Mouse (Mus musculus) lung, postnatal 25 days (tissue): ENCODE data around the gene Grb2.

ENCODE experiments used
- DNase-seq: peaks from one replicate; pipeline ENCODE4 v3.0.0; 2022; ENCODE audit warnings: low spot score

The Grb2 gene

GRCm38 (mm10) chr11:115686369-115686768 is 22.0 kb downstream of the Grb2 start:
- no peak for DNase-seq

DNA sequence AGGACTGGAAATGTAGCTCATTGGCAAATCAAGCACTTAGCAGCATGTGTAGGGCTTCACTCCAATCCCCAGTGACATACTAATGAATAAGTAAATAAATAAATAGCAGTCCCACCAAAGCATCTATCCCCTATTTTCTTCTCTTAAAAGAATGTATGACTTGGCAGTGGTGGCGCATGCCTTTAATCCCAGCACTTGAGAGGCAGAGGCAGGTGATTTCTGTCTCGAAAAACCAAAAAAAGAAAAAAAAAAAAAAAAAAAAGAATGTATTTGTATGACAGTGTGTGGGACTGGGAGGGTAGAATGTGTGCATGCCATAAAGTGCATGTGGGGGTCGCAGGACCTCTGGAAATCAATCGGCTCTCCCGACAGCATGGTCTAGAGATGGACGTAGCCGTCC is 22.4 kb downstream of the Grb2 start:
- DNase-seq = no peak

DNA sequence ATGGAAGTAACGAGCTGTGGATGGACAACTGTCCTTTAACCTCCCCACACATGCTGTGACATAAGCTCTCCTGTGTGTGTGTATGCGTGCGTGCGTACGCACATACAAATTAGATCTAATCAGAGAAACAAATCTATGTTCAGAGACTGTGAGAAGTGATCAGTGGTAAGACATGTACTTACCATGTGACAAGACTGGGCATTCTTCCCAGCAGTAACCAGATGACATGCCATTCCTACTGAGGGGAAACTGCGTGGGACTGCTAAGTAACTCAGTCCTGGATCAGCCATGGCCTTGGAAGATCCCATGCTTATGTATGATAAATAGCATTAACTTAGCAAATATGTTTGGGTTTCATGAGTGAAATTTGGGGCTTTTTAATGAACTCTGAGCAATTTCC is 23.5 kb downstream of the Grb2 start:
- no peak for DNase-seq

GRCm38 (mm10) chr11:115683326-115683725 is 25.1 kb downstream of the Grb2 start:
- no peak for DNase-seq

DNA sequence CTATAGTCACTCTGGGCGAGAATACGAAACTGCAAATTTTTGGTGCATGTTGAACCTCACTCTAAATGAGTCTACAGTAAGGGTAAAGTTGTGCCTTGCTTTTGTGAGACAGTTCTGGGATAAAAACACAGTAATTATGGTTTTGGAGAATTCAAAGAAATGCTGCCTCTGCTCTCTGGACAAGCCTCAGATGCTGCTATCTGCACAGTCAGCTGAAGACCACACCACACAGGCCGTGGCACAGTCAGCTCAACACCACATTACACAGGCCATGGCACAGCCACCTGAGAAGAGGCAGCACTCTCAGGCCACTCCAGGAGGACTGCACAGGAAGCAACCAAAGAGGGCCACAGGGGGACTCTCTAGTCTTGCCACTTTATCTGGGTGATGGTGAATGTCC is 26.0 kb downstream of the Grb2 start:
- no peak for DNase-seq

- DNase-seq = no peak
Measured at GRCm38 (mm10) chr11:115679554-115680238, 28.7 kb downstream of the Grb2 start.

DNA sequence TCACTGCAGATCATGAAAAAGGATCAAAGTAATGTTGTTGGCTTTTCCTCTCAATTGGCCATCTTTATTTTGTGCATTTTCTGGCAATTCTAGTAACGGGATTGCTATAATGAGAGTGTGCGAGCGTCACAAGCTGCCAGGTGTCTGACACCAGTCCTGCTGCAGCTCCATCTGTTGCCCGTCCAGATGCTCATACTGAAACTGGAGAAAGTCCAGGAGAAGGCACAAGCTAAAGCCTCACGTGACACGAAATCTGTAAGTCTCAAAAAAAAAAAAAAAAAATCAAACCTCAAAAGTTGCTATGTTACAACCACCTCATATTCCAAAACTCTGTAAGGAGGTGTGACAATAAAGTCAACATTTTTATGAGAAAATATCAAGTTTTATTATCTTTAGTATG is 29.5 kb downstream of the Grb2 start:
- DNase-seq = no peak

GRCm38 (mm10) chr11:115677511-115677910 is 30.9 kb downstream of the Grb2 start:
- DNase-seq = no peak

- DNase-seq = no peak
Measured at GRCm38 (mm10) chr11:115676738-115677137, 31.7 kb downstream of the Grb2 start.

GRCm38 (mm10) chr11:115674235-115674865 is 34.0 kb downstream of the Grb2 start:
- no peak for DNase-seq

GRCm38 (mm10) chr11:115673471-115674234 is 34.7 kb downstream of the Grb2 start:
- DNase-seq = no peak

GRCm38 (mm10) chr11:115672226-115672987 is 36.0 kb downstream of the Grb2 start:
- DNase-seq = no peak

DNA sequence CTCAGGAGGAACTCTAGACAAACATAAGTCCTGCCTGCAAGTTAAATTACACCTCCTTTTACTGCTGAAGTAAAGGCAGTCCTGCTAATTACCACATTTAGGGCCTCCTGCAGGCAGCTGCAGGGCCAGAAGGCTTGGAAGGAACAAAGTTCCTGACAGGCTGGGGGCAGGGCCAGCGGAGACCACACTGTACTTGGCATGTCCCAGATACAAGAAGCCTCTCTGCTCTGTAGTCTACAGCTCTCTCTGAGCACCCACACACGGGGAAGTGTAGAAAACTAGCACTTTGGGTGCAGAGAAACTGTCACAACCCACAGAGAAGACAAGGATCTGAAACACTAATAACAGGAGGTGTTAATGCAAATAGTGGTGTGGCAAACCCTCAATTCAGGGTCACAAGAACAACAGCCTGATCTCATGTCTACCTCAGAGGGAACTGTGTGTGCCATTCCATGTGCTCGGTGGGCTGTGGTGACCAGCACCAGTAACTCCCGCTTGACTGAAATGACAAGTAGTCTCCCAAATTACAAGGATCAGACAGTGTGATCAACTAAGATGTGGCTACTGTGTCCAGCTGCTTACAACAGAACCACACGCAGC is 37.8 kb downstream of the Grb2 start:
- DNase-seq = no peak

DNA sequence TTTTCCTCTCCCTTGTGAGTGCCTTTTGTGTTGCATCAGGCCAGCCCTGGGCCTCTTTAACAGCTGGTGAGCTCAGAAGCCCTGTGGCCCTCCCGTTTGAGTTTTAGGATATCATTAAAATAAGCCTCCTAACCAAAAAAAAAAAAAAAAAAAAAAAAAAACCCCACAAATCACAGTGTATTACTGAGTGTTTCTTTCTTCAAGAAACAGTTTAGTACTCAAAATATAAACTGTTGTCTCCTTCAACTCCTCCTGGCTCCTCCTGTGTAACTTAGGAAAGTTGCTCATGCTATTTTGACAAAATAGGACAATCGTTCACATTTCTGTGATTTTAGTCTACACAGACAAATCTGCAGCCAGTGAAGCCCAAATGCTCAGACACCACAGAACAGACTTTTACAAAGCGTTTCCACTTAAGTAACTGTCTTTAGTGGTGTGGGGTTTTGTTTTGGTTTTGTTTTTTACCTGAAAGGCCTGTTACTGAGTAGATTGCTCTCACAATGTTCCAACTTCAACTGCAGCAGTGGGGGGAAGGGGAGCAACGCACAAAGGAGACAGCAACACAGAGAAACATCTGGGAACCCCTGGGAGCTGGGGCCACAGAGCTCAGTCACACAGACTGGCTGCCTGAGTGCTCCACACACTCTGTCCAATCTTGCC is 44.6 kb downstream of the Grb2 start:
- DNase-seq = no peak

DNA sequence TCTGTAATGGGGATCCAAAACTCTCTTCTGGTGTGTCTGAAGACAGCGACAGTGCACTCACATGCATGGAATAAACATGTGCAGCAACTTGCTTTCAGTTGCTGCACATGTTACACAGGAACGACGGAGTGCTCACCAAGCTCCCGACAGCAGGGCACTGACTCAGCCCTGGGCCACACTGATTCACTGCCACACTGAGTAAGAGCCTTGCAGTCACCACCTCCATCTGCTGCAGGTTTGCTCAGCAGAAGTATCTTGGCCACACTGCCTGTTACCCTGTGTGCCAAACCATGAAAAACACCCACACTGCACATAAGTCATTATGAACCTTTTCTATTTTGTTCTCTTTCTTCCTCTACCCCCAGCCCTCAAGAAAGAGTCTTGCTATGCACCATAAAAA is 48.0 kb downstream of the Grb2 start:
- no peak for DNase-seq

DNA sequence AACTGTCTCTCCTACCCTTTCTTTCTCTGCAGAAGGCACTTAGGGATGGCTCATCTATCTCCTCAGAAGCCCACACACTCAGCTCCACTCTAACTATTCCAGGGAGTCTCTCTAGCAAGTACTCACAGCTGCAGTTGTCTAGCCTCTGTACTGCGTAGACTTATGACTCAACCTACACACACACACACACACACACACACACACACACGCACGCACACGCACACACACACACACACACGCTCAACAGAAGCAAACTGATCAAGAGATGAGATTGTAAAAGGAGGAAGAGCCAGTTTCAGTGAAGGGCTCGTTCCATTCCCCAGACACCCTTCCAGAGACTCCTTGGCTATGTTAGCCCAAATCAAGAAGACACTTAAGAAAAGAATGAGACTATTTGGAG is 49.9 kb downstream of the Grb2 start:
- DNase-seq = no peak

DNA sequence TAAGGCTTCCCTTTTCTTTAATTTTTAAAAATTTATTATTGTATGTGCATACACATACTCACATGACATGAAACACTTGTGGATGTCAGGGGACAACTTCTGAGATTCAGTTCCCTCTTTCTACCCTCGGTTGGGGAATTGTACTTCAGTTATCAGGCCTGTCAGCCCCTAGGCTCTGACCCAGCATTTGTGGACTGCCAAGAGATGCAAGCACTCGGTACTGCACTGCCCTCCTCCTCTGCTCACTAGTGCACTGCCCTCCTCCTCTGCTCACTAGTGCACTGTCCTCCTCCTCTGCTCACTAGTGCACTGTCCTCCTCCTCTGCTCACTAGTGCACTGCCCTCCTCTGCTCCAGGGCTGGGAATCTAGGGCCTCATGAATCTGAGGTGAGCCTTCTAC is 54.3 kb downstream of the Grb2 start:
- no peak for DNase-seq

DNA sequence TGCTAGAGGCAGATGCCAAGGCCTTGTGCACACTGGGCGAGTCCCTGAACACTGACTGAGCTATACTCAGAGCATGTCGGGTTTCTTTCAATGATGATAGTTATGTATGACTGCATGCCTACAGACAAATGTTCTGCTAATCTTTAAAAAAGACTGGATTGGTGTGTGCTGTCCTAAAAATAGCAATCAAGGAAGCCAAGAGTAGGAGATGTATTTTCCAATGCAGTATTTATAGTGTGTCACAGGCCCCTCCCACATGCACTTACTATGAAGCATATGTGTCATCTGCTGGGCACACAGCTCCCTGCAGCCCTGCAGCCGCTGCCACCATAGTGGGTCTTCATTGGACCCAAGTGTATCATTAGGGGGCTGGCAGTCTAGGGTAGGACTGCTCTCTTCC is 55.2 kb downstream of the Grb2 start:
- no peak for DNase-seq

- no peak for DNase-seq
Measured at GRCm38 (mm10) chr11:115651680-115652079, 56.7 kb downstream of the Grb2 start.

- DNase-seq = no peak
Measured at GRCm38 (mm10) chr11:115649706-115650105, 58.7 kb downstream of the Grb2 start.

GRCm38 (mm10) chr11:115647459-115647858 is 60.9 kb downstream of the Grb2 start:
- peak; percentile 78 for DNase-seq

GRCm38 (mm10) chr11:115646439-115646838 is 62.0 kb downstream of the Grb2 start:
- no peak for DNase-seq
